Mouse (Mus musculus): ENCODE results near the gene Olfr323. TPM values are rescaled to one million over a fixed set of nuclear protein-coding genes. Genes with fewer than 3 reads are reported as not detected.

Gene Olfr323
- polyA plus RNA-seq, 1 experiment from 2014 or later: not detected

DNA sequence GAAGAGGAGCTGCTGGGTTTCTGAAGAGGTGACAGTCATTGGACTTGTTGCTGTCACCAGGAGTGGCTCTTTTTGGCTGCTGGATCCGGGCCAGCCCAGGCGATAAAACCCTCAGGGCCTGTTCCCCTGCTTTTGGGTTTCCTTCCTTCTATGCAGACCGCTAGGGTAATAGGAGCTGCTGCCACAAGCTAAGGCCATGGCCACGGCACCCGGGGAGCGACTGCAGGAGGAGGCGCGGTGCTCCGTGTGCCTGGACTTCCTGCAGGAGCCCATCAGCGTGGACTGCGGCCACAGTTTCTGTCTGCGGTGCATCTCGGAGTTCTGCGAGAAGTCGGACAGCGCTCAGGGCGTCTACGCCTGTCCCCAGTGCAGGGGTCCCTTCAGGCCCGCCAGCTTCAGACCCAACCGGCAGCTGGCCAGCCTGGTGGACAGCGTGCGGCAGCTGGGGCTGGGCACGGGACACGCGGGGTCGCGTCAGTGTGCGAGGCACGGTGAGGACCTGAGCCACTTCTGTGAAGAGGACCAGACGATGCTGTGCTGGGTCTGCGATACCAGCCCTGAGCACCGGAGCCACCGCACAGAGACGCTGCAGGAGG is 10.1 kb upstream of the Olfr323 start, which contains the start of gene Trim58:
Gene Trim58 (plus strand): TSS at position 194 of the 596 bp plus-strand sequence.
- peaks cover 2% of the 10 kb centered on the region; the same call in 1 of the 2 replicates for H3K4me1 ChIP-seq (replicated peaks; ENCODE audit: control insufficient read depth, insufficient read depth, low read length)
- DNase-seq (ENCODE audit: low spot score): peak; percentile 46
- no peak for ATAC-seq (ENCODE audit: low FRiP score)
- H3K36me3 ChIP-seq (ENCODE audit: control insufficient read depth, insufficient read depth, low read length): no peaks in the 10 kb centered on the region
- H3K27me3 ChIP-seq (ENCODE audit: control insufficient read depth, insufficient read depth, low read length): peaks cover 9% of the 10 kb centered on the region
- H3K9ac ChIP-seq (ENCODE audit: low read depth, low read length): peak within 1 kb of the TSS; percentile 50; the same call in 1 of the 2 replicates
- H3K4me3 ChIP-seq (ENCODE audit: low read depth, low read length): peak within 1 kb of the TSS; percentile 30
- no peaks in the 10 kb centered on the region for H3K9me3 ChIP-seq (ENCODE audit: control insufficient read depth, low read length)
- 5% methylated on average over 34 of the region's 34 CpGs for WGBS
- H3K4me2 ChIP-seq (replicated peaks; ENCODE audit: low read depth, low read length): peak within 1 kb of the TSS; percentile 95
- H3K27ac ChIP-seq (ENCODE audit: low read depth, low read length): 0 out of 2 replicates have a peak within 1 kb of the TSS, but pooled peaks have one; percentile 20

DNA sequence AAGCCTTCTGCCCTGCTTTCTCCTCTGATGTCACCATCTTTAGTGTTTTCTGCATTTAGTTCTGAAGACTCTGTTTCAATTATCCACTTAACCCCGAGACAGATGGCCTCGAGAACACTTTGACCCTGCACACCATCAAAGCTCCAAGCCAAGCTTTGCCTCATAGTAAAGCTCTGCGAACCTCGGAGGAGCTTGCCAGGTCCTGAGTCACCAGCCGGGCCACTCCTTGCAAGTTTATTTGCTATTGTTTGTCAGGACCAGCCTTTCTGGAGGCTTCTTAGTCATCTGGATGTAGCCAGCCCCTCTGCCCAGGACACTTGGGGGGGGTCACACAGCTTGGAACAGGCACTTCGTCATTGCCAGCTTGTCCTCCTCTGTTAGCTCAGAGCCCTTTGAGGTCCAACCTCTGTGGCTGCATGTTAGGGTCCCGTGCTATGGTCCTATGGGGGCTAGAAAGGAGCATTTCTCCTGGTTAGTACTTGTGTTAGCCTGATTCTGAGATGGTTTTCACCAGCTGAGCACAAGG is 7.9 kb upstream of the Olfr323 start:
- WGBS: 76% methylated on average over 7 of the region's 7 CpGs

DNA sequence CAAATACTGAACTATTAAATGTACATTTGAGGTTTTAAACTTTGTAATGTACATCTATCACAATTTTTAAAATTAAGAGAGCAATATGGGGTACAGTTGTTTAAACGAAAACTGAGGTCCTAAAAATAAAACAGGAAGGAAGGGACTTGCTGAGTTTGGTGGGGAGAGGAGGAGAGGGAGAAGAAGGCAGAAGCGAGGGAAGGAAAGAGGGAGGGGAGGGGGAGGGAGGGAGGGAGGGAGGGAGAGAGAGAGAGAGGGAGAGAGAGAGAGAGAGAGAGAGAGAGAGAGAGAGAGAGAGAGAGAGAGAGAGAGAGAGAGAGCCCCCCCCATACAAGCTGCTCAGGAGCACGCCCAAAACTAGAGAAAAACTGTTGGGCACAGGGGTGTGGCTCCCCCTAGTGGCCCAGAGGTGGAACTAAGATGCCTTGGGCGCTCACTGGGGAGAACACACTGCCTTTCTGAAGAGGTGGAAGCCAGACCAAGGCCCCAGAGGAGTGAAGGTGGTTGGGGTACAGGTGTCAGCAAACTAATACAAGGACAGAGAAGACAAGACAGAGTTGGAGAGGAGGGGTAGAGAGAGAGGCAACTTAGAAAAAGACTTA is 6.2 kb upstream of the Olfr323 start:
- no peaks in the 10 kb centered on the region for H3K9me3 ChIP-seq (ENCODE audit: control insufficient read depth, low read length)
- H3K36me3 ChIP-seq (ENCODE audit: control insufficient read depth, insufficient read depth, low read length): no peaks in the 10 kb centered on the region
- no peak overlapping the region for H3K4me2 ChIP-seq (replicated peaks; ENCODE audit: low read depth, low read length)
- H3K27me3 ChIP-seq (ENCODE audit: control insufficient read depth, insufficient read depth, low read length): peaks cover 5% of the 10 kb centered on the region
- no peak overlapping the region for H3K4me3 ChIP-seq (ENCODE audit: low read depth, low read length)
- no peak overlapping the region for H3K9ac ChIP-seq (ENCODE audit: low read depth, low read length)
- WGBS: 23% methylated on average over 3 of the region's 4 CpGs
- H3K4me1 ChIP-seq (replicated peaks; ENCODE audit: control insufficient read depth, insufficient read depth, low read length): peaks cover 2% of the 10 kb centered on the region; the same call in 1 of the 2 replicates
- DNase-seq (ENCODE audit: low spot score) (peak; percentile 78), ATAC-seq (ENCODE audit: low FRiP score) (no peak)
- no peak overlapping the region for H3K27ac ChIP-seq (ENCODE audit: low read depth, low read length)

More for the DNA sequence above, 7.9 kb upstream of the Olfr323 start:
- H3K27me3 ChIP-seq (ENCODE audit: control insufficient read depth, insufficient read depth, low read length): peaks cover 9% of the 10 kb centered on the region
- H3K4me3 ChIP-seq (ENCODE audit: low read depth, low read length): no peak overlapping the region
- no peak for DNase-seq (ENCODE audit: low spot score)
- ATAC-seq (ENCODE audit: low FRiP score): no peak
- no peaks in the 10 kb centered on the region for H3K36me3 ChIP-seq (ENCODE audit: control insufficient read depth, insufficient read depth, low read length)
- H3K4me1 ChIP-seq (replicated peaks; ENCODE audit: control insufficient read depth, insufficient read depth, low read length): peaks cover 2% of the 10 kb centered on the region; the same call in 1 of the 2 replicates
- H3K4me2 ChIP-seq (replicated peaks; ENCODE audit: low read depth, low read length): no peak overlapping the region
- no peaks in the 10 kb centered on the region for H3K9me3 ChIP-seq (ENCODE audit: control insufficient read depth, low read length)
- no peak overlapping the region for H3K9ac ChIP-seq (ENCODE audit: low read depth, low read length)
- no peak overlapping the region for H3K27ac ChIP-seq (ENCODE audit: low read depth, low read length)

DNA sequence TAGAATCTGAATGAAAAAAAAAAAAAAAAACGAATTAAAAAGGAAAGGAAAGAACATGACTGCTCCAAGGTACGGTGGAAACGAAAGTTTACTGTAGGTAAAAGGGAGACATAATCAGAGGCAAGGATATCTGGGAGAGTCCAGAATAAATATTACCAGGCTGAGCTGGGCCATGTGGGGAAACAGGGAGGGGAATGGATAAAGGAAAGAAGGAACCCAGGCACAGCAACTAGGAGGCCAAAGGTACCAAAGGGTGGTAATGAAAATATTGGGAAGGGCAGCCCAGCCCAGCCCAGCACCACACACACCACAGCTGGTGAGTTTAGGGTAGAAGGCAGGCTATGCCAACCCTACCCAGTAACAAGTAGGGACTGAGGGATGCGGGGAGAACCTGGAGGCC is 4.6 kb upstream of the Olfr323 start:
- Histone ChIP-seq H3K4me2 (replicated peaks; ENCODE audit: low read depth, low read length) (no peak overlapping the region), H3K4me1 (replicated peaks; ENCODE audit: control insufficient read depth, insufficient read depth, low read length) (no peaks in the 10 kb centered on the region), H3K27me3 (ENCODE audit: control insufficient read depth, insufficient read depth, low read length) (no peaks in the 10 kb centered on the region), H3K4me3 (ENCODE audit: low read depth, low read length) (no peak overlapping the region), H3K9ac (ENCODE audit: low read depth, low read length) (no peak overlapping the region), H3K27ac (ENCODE audit: low read depth, low read length) (no peak overlapping the region), H3K36me3 (ENCODE audit: control insufficient read depth, insufficient read depth, low read length) (no peaks in the 10 kb centered on the region), H3K9me3 (ENCODE audit: control insufficient read depth, low read length) (no peaks in the 10 kb centered on the region)
- DNase-seq (ENCODE audit: low spot score) (no peak), ATAC-seq (ENCODE audit: low FRiP score) (no peak)
- 67% methylated on average over 4 of the region's 4 CpGs for WGBS

- ATAC-seq (ENCODE audit: low FRiP score) (no peak), DNase-seq (ENCODE audit: low spot score) (no peak)
- Histone ChIP-seq H3K9ac (ENCODE audit: low read depth, low read length) (no peak overlapping the region), H3K36me3 (ENCODE audit: control insufficient read depth, insufficient read depth, low read length) (no peaks in the 10 kb centered on the region), H3K4me2 (replicated peaks; ENCODE audit: low read depth, low read length) (no peak overlapping the region), H3K27ac (ENCODE audit: low read depth, low read length) (no peak overlapping the region), H3K4me1 (replicated peaks; ENCODE audit: control insufficient read depth, insufficient read depth, low read length) (no peaks in the 10 kb centered on the region), H3K9me3 (ENCODE audit: control insufficient read depth, low read length) (no peaks in the 10 kb centered on the region), H3K27me3 (ENCODE audit: control insufficient read depth, insufficient read depth, low read length) (no peaks in the 10 kb centered on the region), H3K4me3 (ENCODE audit: low read depth, low read length) (no peak overlapping the region)
- 62% methylated on average over 4 of the region's 4 CpGs for WGBS
Measured at GRCm38 (mm10) chr11:58626146-58626545, 4.2 kb downstream of the Olfr323 start.

DNA sequence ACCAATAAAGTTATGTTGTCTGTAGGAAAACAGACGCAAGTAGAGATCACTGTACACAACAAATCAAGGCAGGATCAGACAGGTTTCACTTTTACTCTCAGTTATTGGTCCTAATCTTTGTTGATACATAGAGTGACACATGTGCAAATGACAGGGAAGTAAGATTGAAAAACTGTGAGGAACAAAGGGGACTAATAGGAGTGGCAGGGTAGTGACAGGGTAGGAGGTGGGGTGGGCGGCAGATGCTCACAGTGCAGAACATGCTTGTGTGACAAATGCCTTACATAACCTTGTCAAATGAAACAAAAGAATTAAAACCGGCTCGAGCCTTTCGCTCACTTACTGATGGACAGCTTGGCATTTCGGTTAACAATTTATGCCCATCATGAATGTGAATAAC is 11.5 kb downstream of the Olfr323 start:
- H3K27me3 ChIP-seq (ENCODE audit: control insufficient read depth, insufficient read depth, low read length): no peaks in the 10 kb centered on the region
- no peaks in the 10 kb centered on the region for H3K4me1 ChIP-seq (replicated peaks; ENCODE audit: control insufficient read depth, insufficient read depth, low read length)
- H3K4me2 ChIP-seq (replicated peaks; ENCODE audit: low read depth, low read length): no peak overlapping the region
- no peak overlapping the region for H3K27ac ChIP-seq (ENCODE audit: low read depth, low read length)
- H3K9ac ChIP-seq (ENCODE audit: low read depth, low read length): no peak overlapping the region
- WGBS: 60% methylated on average over 6 of the region's 6 CpGs
- no peaks in the 10 kb centered on the region for H3K36me3 ChIP-seq (ENCODE audit: control insufficient read depth, insufficient read depth, low read length)
- H3K9me3 ChIP-seq (ENCODE audit: control insufficient read depth, low read length): no peaks in the 10 kb centered on the region
- H3K4me3 ChIP-seq (ENCODE audit: low read depth, low read length): no peak overlapping the region
- ATAC-seq (ENCODE audit: low FRiP score) (no peak), DNase-seq (ENCODE audit: low spot score) (no peak)

DNA sequence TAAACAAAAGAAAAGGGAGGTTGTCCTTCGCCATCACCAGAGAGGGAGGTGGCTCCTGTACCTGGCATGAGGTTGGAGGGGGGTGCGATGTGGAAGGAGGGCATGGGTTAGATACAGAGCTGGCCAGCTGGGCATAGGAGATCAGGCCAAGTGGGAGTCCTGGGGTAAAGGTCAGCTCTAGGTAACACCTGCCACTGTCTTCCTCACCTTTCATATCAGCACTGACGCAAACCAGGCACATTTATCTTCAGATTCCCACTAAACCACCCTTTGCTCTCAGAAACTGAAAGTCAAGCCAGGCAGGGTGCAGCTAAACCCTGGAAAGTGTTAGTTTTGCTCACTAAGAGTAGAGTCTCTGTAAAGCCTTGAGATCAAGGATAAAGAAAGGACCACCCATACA is 11.9 kb downstream of the Olfr323 start:
- Histone ChIP-seq H3K36me3 (ENCODE audit: control insufficient read depth, insufficient read depth, low read length) (no peaks in the 10 kb centered on the region), H3K4me3 (ENCODE audit: low read depth, low read length) (no peak overlapping the region), H3K27me3 (ENCODE audit: control insufficient read depth, insufficient read depth, low read length) (no peaks in the 10 kb centered on the region), H3K9ac (ENCODE audit: low read depth, low read length) (no peak overlapping the region), H3K27ac (ENCODE audit: low read depth, low read length) (no peak overlapping the region), H3K4me2 (replicated peaks; ENCODE audit: low read depth, low read length) (no peak overlapping the region), H3K4me1 (replicated peaks; ENCODE audit: control insufficient read depth, insufficient read depth, low read length) (no peaks in the 10 kb centered on the region), H3K9me3 (ENCODE audit: control insufficient read depth, low read length) (no peaks in the 10 kb centered on the region)
- DNase-seq (ENCODE audit: low spot score) (no peak), ATAC-seq (ENCODE audit: low FRiP score) (no peak)
- WGBS: 85% methylated on average over 3 of the region's 3 CpGs

- Histone ChIP-seq H3K36me3 (ENCODE audit: control insufficient read depth, insufficient read depth, low read length) (no peaks in the 10 kb centered on the region), H3K4me3 (ENCODE audit: low read depth, low read length) (no peak within 1 kb of the TSS), H3K27me3 (ENCODE audit: control insufficient read depth, insufficient read depth, low read length) (no peaks in the 10 kb centered on the region), H3K4me1 (replicated peaks; ENCODE audit: control insufficient read depth, insufficient read depth, low read length) (no peaks in the 10 kb centered on the region), H3K4me2 (replicated peaks; ENCODE audit: low read depth, low read length) (no peak within 1 kb of the TSS), H3K9me3 (ENCODE audit: control insufficient read depth, low read length) (no peaks in the 10 kb centered on the region), H3K9ac (ENCODE audit: low read depth, low read length) (no peak within 1 kb of the TSS), H3K27ac (ENCODE audit: low read depth, low read length) (no peak within 1 kb of the TSS)
- ATAC-seq (ENCODE audit: low FRiP score) (no peak), DNase-seq (ENCODE audit: low spot score) (no peak)
- 89% methylated on average over 4 of the region's 4 CpGs for WGBS
Measured at GRCm38 (mm10) chr11:58615975-58616374, 14.3 kb downstream of the Olfr323 start, which contains the start of gene 2210407C18Rik. Gene 2210407C18Rik, minus strand, starts transcription at chr11:58616075.

GRCm38 (mm10) chr11:58614526-58614925 is 15.8 kb downstream of the Olfr323 start:
- Histone ChIP-seq H3K4me1 (replicated peaks; ENCODE audit: control insufficient read depth, insufficient read depth, low read length) (no peaks in the 10 kb centered on the region), H3K27me3 (ENCODE audit: control insufficient read depth, insufficient read depth, low read length) (no peaks in the 10 kb centered on the region), H3K4me3 (ENCODE audit: low read depth, low read length) (no peak overlapping the region), H3K9me3 (ENCODE audit: control insufficient read depth, low read length) (no peaks in the 10 kb centered on the region), H3K9ac (ENCODE audit: low read depth, low read length) (no peak overlapping the region), H3K4me2 (replicated peaks; ENCODE audit: low read depth, low read length) (no peak overlapping the region), H3K27ac (ENCODE audit: low read depth, low read length) (no peak overlapping the region), H3K36me3 (ENCODE audit: control insufficient read depth, insufficient read depth, low read length) (no peaks in the 10 kb centered on the region)
- ATAC-seq (ENCODE audit: low FRiP score) (no peak), DNase-seq (ENCODE audit: low spot score) (no peak)
